Mouse (Mus musculus) cerebellum, postnatal 25 days (tissue): ENCODE data around the gene Med12.
A peak's percentile ranks its signal among the peaks of the same experiment; 100 is the strongest.
"Not testable (repeated sequence)": the region's sequence is repeated elsewhere in the genome, so short reads cannot be mapped to it uniquely, and the experiment has no call there.

ENCODE experiments used
- DNase-seq, 2 experiments: peaks; one replicate each; pipeline ENCODE4 v3.0.0; 2021; ENCODE audit warnings: mixed read lengths in 2 of 2

Med12 gene

DNA sequence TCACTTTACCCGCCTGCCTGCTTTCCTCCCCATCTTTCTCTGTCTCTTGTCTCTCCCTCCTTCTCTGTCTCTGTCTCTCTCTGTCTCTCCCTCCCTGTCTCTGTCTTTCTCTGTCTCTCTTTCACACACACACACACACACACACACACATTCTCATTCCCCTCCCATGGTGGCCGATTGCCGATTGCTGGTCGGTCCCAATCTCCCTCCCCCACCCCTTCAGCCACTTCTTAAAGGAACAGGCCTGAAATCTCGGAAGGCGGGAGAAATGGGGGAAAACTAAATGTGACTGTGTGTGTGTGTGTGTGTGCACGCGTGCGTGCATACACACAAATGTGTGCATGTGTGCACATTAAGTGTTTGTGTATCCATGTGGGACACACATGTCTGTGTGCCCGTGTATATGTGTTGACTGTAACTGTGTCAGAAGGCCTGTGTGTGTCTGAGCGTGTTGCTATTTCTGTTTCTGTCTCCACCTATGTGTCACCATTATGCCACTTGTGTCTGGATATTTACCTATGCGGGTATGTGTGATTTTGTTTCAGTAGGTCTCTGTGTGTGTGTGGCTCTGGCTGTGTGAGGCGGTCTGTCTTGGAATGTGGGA, 26.7 kb downstream of the Med12 start:
- DNase-seq: peak in 1 of 2 experiments; percentile 56

- peak; percentile 44 to 48 for DNase-seq
Measured at GRCm38 (mm10) chrX:101301654-101302053, 27.8 kb downstream of the Med12 start.

GRCm38 (mm10) chrX:101304646-101305045, 30.8 kb downstream of the Med12 start:
- DNase-seq: peak; percentile 65 to 76

- no peak for DNase-seq
Measured at GRCm38 (mm10) chrX:101309299-101309698, 35.5 kb downstream of the Med12 start.

DNA sequence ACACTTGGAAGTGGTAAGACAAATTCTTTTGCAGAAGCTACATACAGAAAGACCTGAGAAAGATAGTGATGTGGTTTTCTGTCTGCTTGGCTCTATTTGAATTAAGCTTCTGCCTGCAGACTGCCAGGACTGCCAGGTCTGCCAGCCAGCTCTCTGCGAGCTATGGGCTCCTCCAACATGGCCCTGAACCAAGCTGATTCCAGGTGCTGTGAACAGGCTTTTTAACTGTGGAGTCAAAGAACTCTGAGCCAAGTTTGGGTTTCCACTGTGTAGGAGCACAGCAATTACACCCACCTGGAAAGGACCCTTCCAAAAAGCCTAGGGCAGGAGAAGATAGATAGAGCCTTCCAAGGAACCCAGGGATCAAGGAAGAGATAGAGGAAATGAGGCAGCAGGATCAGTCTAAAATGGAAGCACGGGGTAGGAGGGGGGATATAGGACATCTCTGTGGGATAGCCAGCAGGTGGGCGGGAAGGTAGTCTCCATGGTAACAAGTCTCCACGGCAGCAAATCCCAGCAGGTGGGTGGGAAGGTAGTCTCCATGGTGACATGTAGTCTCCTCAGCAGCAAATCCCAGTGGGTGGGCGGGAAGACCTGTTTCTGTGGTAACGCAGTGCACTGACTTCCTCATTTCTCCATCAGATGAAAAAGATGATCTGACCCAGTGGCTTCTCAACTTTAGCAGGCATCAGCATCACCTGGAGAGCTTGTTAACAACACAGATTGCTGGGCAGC, 40.0 kb downstream of the Med12 start:
- DNase-seq: peak; percentile 33 to 59

DNA sequence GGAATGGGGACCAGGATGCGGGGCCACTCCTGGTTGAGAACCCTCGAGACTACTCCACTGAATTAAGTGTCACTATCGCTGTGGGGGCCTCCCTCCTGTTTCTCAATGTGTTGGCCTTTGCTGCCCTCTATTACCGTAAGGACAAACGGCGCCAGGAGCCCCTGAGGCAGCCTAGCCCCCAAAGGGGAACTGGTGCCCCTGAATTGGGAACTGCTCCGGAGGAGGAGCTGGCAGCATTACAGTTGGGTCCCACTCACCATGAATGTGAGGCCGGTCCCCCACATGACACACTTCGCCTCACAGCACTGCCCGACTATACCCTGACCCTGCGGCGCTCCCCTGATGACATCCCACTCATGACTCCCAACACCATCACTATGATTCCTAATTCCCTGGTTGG, 45.9 kb downstream of the Med12 start:
- DNase-seq: no peak

DNA sequence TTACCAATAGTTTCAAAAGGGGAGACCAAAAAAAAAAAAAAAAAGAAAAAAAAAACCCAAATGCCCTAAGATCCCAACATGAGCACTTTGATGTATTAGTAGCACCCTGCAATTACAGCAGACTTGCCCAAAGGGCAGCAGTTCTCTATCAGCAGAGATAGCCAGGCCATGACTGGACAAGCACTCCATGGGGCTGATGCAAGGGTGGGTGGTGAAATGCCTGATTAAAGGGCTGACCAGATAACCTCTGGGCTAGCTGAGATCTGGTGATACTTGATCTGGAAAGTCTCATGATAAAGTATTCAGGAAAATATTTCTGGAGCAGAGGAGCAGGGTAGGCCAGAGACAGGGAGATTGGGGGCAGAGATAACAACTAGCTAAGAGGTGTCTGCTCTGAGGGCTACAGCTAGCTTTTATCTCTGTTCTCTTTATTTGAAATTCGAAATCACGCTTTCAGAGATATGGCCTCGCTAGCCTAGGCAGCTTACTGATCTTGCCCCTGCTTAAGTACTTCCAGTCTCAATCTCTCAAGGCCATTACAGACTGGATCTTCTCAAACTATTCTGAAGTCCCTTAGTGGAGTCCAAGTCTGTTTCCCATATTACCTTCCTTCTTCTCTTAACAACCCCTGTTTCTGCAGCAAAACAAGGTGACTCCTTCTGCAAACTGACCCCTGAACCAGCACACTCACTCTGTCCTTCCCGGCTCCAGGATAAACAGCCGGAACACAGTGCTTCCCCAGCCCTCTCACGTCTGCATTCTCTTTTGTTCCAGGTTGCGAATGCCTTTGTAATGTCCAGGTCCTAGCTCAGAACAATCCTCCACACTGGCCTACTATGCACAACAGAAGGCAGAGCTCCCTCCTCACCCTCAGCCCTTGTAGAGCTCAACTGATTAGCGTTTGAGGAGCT, 52.4 kb downstream of the Med12 start:
- DNase-seq: no peak

GRCm38 (mm10) chrX:101329372-101330028, 55.7 kb downstream of the Med12 start:
- peak; percentile 72 to 81 for DNase-seq

GRCm38 (mm10) chrX:101332031-101332374, 58.2 kb downstream of the Med12 start:
- peak; percentile 11 to 25 for DNase-seq

DNA sequence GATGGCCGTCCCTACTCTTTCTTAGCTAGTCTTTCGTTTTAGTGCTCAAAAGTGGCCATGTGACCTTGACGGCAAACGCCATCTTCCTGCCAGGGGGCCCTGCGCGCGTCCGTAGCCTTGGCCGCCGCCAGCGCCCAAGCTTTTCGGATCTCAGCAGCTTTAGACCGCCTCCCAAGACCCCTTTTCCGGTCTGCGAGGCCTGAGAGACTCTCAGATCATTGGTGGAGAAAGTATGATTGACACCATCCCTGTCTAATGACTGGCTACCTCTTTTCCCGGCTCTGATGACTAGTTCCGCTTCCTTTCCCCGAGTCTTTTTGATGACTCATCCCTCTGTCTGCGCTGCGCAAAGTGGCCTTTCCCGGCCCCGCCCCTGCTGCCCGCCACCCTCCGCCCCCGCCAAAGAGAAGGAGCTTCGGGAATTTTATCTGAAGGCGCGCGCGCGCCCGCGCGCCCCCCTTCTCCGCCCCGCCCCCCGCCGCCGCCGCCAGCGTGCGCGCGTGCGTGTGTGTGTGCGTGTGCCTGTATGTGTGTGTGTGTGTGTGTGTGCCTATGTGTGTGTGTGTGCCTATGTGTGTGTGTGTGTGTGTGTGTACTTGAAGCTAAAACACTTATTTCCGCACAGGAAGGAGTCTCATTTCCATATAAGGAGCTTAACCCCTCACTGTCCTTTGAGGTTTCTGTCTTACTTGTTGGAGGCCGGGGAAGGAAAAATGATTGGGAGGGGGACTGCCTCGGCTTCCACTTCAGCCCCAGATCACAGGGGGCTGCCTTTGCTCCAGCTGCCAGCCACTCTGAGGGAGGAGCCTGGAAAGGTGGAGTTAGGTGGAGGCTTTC, 58.8 kb downstream of the Med12 start:
- peak; percentile 86 to 89 for DNase-seq

GRCm38 (mm10) chrX:101334606-101335005, 60.8 kb downstream of the Med12 start:
- DNase-seq: peak in 1 of 2 experiments; percentile 56

GRCm38 (mm10) chrX:101338666-101339065, 64.8 kb downstream of the Med12 start:
- DNase-seq: no peak

- not testable (repeated sequence) for DNase-seq
Measured at GRCm38 (mm10) chrX:101342837-101343236, 69.0 kb downstream of the Med12 start.

DNA sequence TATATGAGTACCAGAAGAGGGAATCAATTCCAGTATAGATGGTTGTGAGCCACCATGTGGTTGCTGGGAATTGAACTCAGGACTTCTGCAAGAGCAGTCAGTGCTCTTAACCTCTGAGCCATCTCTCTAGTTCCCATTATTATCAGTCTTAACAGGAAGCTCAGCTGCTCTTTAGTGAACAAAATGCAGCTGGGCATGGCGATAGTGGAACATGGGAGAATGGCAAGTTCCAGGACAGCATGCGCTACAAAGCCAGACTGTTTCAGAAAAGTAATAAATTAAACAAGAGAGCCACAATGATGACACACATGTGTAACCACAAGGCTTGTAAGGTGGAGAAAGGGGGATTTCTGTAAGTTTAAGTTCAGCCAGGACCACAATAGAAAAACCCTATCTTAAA, 71.6 kb downstream of the Med12 start:
- no peak for DNase-seq

- DNase-seq: no peak
Measured at GRCm38 (mm10) chrX:101346475-101346874, 72.6 kb downstream of the Med12 start.
